8 mouse cellular contexts compared by ENCODE assay signal in genomic region chr15:89209886-89210761, GRCm38 (mm10). TPM values are rescaled to one million over a fixed set of nuclear protein-coding genes. Genes with fewer than 3 reads are reported as not detected.
DNase-seq lines count a peak whose midpoint lies in the region; ATAC-seq and TF ChIP-seq lines count a peak whose summit lies in the region.

No protein-coding gene starts in this region.

- peak overlapping the region; percentile 58 for H3K9ac ChIP-seq in embryonic facial prominence, embryonic 14.5 days (ENCODE audit: low read depth, low read length)
- peak overlapping the region; percentile 66 for H3K9ac ChIP-seq in heart, adult 2 months (ENCODE audit: low read depth, low read length)
- H3K9ac ChIP-seq in limb, embryonic 14.5 days (ENCODE audit: low read depth, low read length, severe bottlenecking), result no peak overlapping the region
- 0 out of 2 replicates have a peak overlapping the region, but pooled peaks have one; percentile 1 for H3K9ac ChIP-seq in midbrain, postnatal 0 days (replicated peaks; ENCODE audit: low read length, poor library complexity, severe bottlenecking)

- peak; percentile 95 for TF ChIP-seq CTCF in heart, adult 2 months (IDR thresholded peaks at IDR 0.05)
- TF ChIP-seq CTCF in midbrain, postnatal 0 days (IDR thresholded peaks at IDR 0.05), result peak; percentile 89

- 0 out of 2 replicates have a peak, but pooled peaks have one; percentile 35 for TF ChIP-seq EP300 in heart, adult 2 months (IDR thresholded peaks at IDR 0.05; ENCODE audit: insufficient read depth, low read depth, low read length)

- TF ChIP-seq POLR2A in heart, adult 2 months (IDR thresholded peaks at IDR 0.05; ENCODE audit: insufficient read depth, low read depth, low read length), result no peak
- TF ChIP-seq POLR2A in limb, embryonic 14.5 days (IDR thresholded peaks at IDR 0.05; ENCODE audit: borderline replicate concordance, extremely low read depth, insufficient read depth, insufficient read length), result no peak

- no peaks in the 10 kb centered on the region for H3K36me3 ChIP-seq in embryonic facial prominence, embryonic 14.5 days (ENCODE audit: control insufficient read depth, insufficient read depth, low read length)
- no peaks in the 10 kb centered on the region; the same call in none of the 2 replicates for H3K36me3 ChIP-seq in heart, adult 2 months (ENCODE audit: control insufficient read depth, insufficient read depth, low read length)
- no peaks in the 10 kb centered on the region for H3K36me3 ChIP-seq in limb, embryonic 14.5 days (ENCODE audit: control insufficient read depth, insufficient read depth, low read length)
- no peaks in the 10 kb centered on the region for H3K36me3 ChIP-seq in midbrain, postnatal 0 days (ENCODE audit: insufficient read depth, low read length)

- peak overlapping the region; percentile 79 for H3K27ac ChIP-seq in embryonic facial prominence, embryonic 14.5 days (replicated peaks; ENCODE audit: low read depth, low read length)
- H3K27ac ChIP-seq in heart, adult 2 months, result peak overlapping the region; percentile 99
- peak overlapping the region; percentile 48; the same call in 1 of the 2 replicates for H3K27ac ChIP-seq in limb, embryonic 14.5 days (replicated peaks; ENCODE audit: low read depth, low read length)
- H3K27ac ChIP-seq in midbrain, postnatal 0 days (ENCODE audit: low read depth, low read length), result peak overlapping the region; percentile 52

- H3K79me2 ChIP-seq in heart, adult 2 months (replicated peaks; ENCODE audit: control insufficient read depth, insufficient read depth, low read length), result 0 out of 2 replicates have a peak, but pooled peaks cover 2% of the 10 kb centered on the region

- ATAC-seq in embryonic facial prominence, embryonic 14.5 days (ENCODE audit: low read depth), result 0 out of 2 replicates have a peak, but pooled peaks have one; percentile 24
- no peak; the same call in 1 of the 2 replicates for ATAC-seq in limb, embryonic 14.5 days (ENCODE audit: low FRiP score, low read depth)
- ATAC-seq in midbrain, postnatal 0 days (ENCODE audit: low FRiP score), result no peak

- intact Hi-C loops in heart, adult 2 months (cut with DNase I), result loop anchor here (2.0 to 5.0 kb wide), 2 partner anchors 51 to 107 kb away; partner anchors contain the start of gene Sbf1

- DNase-seq in 3134 (ENCODE audit: extremely low read depth, insufficient read length, low spot score), result peak; percentile 67
- DNase-seq in adrenal gland, postnatal 25 days, result peak; percentile 83
- DNase-seq in embryonic facial prominence, embryonic 14.5 days (ENCODE audit: low spot score), result peak; percentile 87
- DNase-seq in heart, adult 2 months, result peak; percentile 89 to 92
- DNase-seq in kidney, adult 9 months, result peak; percentile 94
- DNase-seq in limb, embryonic 14.5 days (ENCODE audit: low spot score), result peak; percentile 84
- DNase-seq in midbrain, postnatal 0 days (ENCODE audit: low spot score), result peak; percentile 85
- DNase-seq in spleen, postnatal 14 days (ENCODE audit: low spot score in 2 of 2), result peak; percentile 79 to 86

- H3K27me3 ChIP-seq in embryonic facial prominence, embryonic 14.5 days (replicated peaks; ENCODE audit: control insufficient read depth, insufficient read depth, low read length), result no peaks in the 10 kb centered on the region
- no peaks in the 10 kb centered on the region for H3K27me3 ChIP-seq in heart, adult 2 months (ENCODE audit: control insufficient read depth, insufficient read depth, low read length)
- H3K27me3 ChIP-seq in limb, embryonic 14.5 days (ENCODE audit: control insufficient read depth, insufficient read depth, low read length), result no peaks in the 10 kb centered on the region
- no peaks in the 10 kb centered on the region for H3K27me3 ChIP-seq in midbrain, postnatal 0 days (ENCODE audit: insufficient read depth, low read length)

- peak overlapping the region; percentile 56 for H3K4me2 ChIP-seq in embryonic facial prominence, embryonic 14.5 days (ENCODE audit: low read depth, low read length)
- H3K4me2 ChIP-seq in limb, embryonic 14.5 days (replicated peaks; ENCODE audit: low read depth, low read length, severe bottlenecking), result peak overlapping the region; percentile 48
- H3K4me2 ChIP-seq in midbrain, postnatal 0 days (ENCODE audit: low read depth, low read length, poor library complexity, severe bottlenecking), result peak overlapping the region; percentile 40

- H3K9me3 ChIP-seq in embryonic facial prominence, embryonic 14.5 days (ENCODE audit: control insufficient read depth, low read length), result no peaks in the 10 kb centered on the region
- no peaks in the 10 kb centered on the region for H3K9me3 ChIP-seq in limb, embryonic 14.5 days (ENCODE audit: control insufficient read depth, low read length)
- H3K9me3 ChIP-seq in midbrain, postnatal 0 days (ENCODE audit: low read length), result no peaks in the 10 kb centered on the region

- peaks cover 8% of the 10 kb centered on the region; the same call in 1 of the 2 replicates for H3K4me1 ChIP-seq in embryonic facial prominence, embryonic 14.5 days (ENCODE audit: control insufficient read depth, insufficient read depth, low read length)
- H3K4me1 ChIP-seq in heart, adult 2 months (ENCODE audit: control insufficient read depth, insufficient read depth, low read length), result peaks cover 6% of the 10 kb centered on the region
- H3K4me1 ChIP-seq in limb, embryonic 14.5 days (ENCODE audit: control insufficient read depth, insufficient read depth, low read length), result peaks cover 8% of the 10 kb centered on the region; the same call in 1 of the 2 replicates
- H3K4me1 ChIP-seq in midbrain, postnatal 0 days (ENCODE audit: insufficient read depth, low read length), result 0 out of 2 replicates have a peak, but pooled peaks cover 3% of the 10 kb centered on the region

- H3K4me3 ChIP-seq in embryonic facial prominence, embryonic 14.5 days (ENCODE audit: low read depth, low read length), result peak overlapping the region; percentile 36
- H3K4me3 ChIP-seq in heart, adult 2 months, result peak overlapping the region; percentile 100
- H3K4me3 ChIP-seq in limb, embryonic 14.5 days (replicated peaks; ENCODE audit: low read length), result peak overlapping the region; percentile 33
- 0 out of 2 replicates have a peak overlapping the region, but pooled peaks have one; percentile 3 for H3K4me3 ChIP-seq in midbrain, postnatal 0 days (ENCODE audit: low read depth, low read length)

- 14% methylated on average over 22 of the region's 22 CpGs for WGBS in embryonic facial prominence, embryonic 14.5 days
- WGBS in heart, adult 2 months, result 5% methylated on average over 22 of the region's 22 CpGs
- 17% methylated on average over 22 of the region's 22 CpGs for WGBS in limb, embryonic 14.5 days
- 14% methylated on average over 22 of the region's 22 CpGs for WGBS in midbrain, postnatal 0 days

RNA-seq across cellular contexts. Expression of gene Ppp6r2, which starts 1.2 kb away (rescaled TPM):
- 43.3 and 45.8 TPM in 2 replicates for total RNA-seq in adrenal gland, postnatal 25 days (2021)
- polyA plus RNA-seq in embryonic facial prominence, embryonic 14.5 days (2014; fragmentation: Nextera tagmentation; extraction: Ambion mirVana), result 27.3 and 32.2 TPM in 2 replicates
- total RNA-seq in heart, adult 2 months (2021), result 10 to 100 TPM; 66.7 to 79.0 TPM
- 73.2 and 107 TPM in 2 replicates for polyA plus RNA-seq in heart, adult 2 months (2012; rRNA removed)
- 59.0 and 71.5 TPM in 2 replicates for polyA plus RNA-seq in limb, embryonic 14.5 days (2012; rRNA removed)
- 28.3 and 31.7 TPM in 2 replicates for polyA plus RNA-seq in limb, embryonic 14.5 days (2014; fragmentation: Nextera tagmentation; extraction: Ambion mirVana)
- 225 and 315 TPM in 2 replicates for total RNA-seq in midbrain, postnatal 0 days (2014; rRNA removed)
- polyA plus RNA-seq in midbrain, postnatal 0 days (2015; fragmentation: Nextera tagmentation; extraction: Ambion mirVana), result 76.5 and 87.1 TPM in 2 replicates

RNA-seq across cellular contexts. Expression of gene Dennd6b, which starts 13.8 kb away (rescaled TPM):
- total RNA-seq in adrenal gland, postnatal 25 days (2021), result 5.7 and 9.1 TPM in 2 replicates
- 11.4 and 13.1 TPM in 2 replicates for polyA plus RNA-seq in embryonic facial prominence, embryonic 14.5 days (2014; fragmentation: Nextera tagmentation; extraction: Ambion mirVana)
- total RNA-seq in heart, adult 2 months (2021), result 1 to 10 TPM; 8.4 to 9.1 TPM
- 24.0 and 27.7 TPM in 2 replicates for polyA plus RNA-seq in heart, adult 2 months (2012; rRNA removed)
- polyA plus RNA-seq in limb, embryonic 14.5 days (2012; rRNA removed), result 39.2 and 53.6 TPM in 2 replicates
- 12.7 and 14.0 TPM in 2 replicates for polyA plus RNA-seq in limb, embryonic 14.5 days (2014; fragmentation: Nextera tagmentation; extraction: Ambion mirVana)
- 98.8 and 115 TPM in 2 replicates for total RNA-seq in midbrain, postnatal 0 days (2014; rRNA removed)
- 88.2 and 88.3 TPM in 2 replicates for polyA plus RNA-seq in midbrain, postnatal 0 days (2015; fragmentation: Nextera tagmentation; extraction: Ambion mirVana)

RNA-seq across cellular contexts. Expression of gene Plxnb2, which starts 29.5 kb away (rescaled TPM):
- total RNA-seq in adrenal gland, postnatal 25 days (2021), result 121 and 144 TPM in 2 replicates
- polyA plus RNA-seq in embryonic facial prominence, embryonic 14.5 days (2014; fragmentation: Nextera tagmentation; extraction: Ambion mirVana), result 158 and 169 TPM in 2 replicates
- total RNA-seq in heart, adult 2 months (2021), result 10 to 100 TPM; 75.7 to 93.5 TPM
- polyA plus RNA-seq in heart, adult 2 months (2012; rRNA removed), result 92.3 and 121 TPM in 2 replicates
- polyA plus RNA-seq in limb, embryonic 14.5 days (2012; rRNA removed), result 212 and 268 TPM in 2 replicates
- 170 and 183 TPM in 2 replicates for polyA plus RNA-seq in limb, embryonic 14.5 days (2014; fragmentation: Nextera tagmentation; extraction: Ambion mirVana)
- total RNA-seq in midbrain, postnatal 0 days (2014; rRNA removed), result 153 and 199 TPM in 2 replicates
- polyA plus RNA-seq in midbrain, postnatal 0 days (2015; fragmentation: Nextera tagmentation; extraction: Ambion mirVana), result 46.8 and 50.4 TPM in 2 replicates

Comparison
In these comparisons a context has a peak if more than half of its experiments do, and no peak if none do; other contexts are left out.
1. H3K27ac ChIP-seq: peak in every context shown above with its lines; median percentile 99 in heart, adult 2 months; 79 in embryonic facial prominence, embryonic 14.5 days; 52 in midbrain, postnatal 0 days; 48 in limb, embryonic 14.5 days.
2. H3K4me3 ChIP-seq: peak in every context shown above with its lines; median percentile 100 in heart, adult 2 months; 36 in embryonic facial prominence, embryonic 14.5 days; 33 in limb, embryonic 14.5 days; 3 in midbrain, postnatal 0 days.